In the genomic region with DNA sequence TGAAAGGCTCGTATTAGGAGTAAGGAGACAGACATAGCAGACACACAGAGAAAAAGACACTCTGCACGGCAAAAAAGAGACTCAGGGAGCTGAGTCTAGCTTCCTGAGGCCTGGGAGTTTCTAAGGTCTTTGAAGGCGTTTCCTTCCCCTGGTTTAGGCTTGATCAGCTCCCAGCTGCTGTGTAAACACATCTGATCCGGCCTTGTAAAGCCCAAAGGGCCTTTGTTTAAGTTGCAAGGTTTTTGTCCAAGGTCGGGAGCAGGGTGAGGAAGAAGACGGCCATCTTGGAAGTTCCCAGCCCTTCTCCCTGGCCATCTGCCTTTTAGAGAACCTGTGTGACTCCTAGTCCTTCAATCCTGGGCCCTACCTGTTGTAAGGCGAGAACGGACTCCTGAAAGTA, we compare ENCODE assay signal across 10 mouse cellular contexts. TPM values are rescaled to one million over a fixed set of nuclear protein-coding genes. Genes with fewer than 3 reads are reported as not detected.
DNase-seq lines count a peak whose midpoint lies in the region; ATAC-seq lines count a peak whose summit lies in the region.
"Had no signal": no experiment of that assay in that cellular context is flagged by ENCODE, and none has a peak within 500 bp of the region (broad histone marks: within the 10 kb centered on the region; RNA-seq: fewer than 3 reads in every experiment).

No protein-coding gene starts in this region.

- H3K36me3 ChIP-seq in neural tube, embryonic 11.5 days (ENCODE audit: control insufficient read depth, insufficient read depth, low read length) = no peaks in the 10 kb centered on the region
- H3K36me3 ChIP-seq in forebrain, embryonic 15.5 days = no peaks in the 10 kb centered on the region
- H3K36me3 ChIP-seq in limb, embryonic 13.5 days = no peaks in the 10 kb centered on the region
- no peaks in the 10 kb centered on the region for H3K36me3 ChIP-seq in stomach, embryonic 16.5 days (ENCODE audit: control insufficient read depth, insufficient read depth, low read length)

- WGBS in neural tube, embryonic 11.5 days = 51% methylated on average over 8 of the region's 8 CpGs
- WGBS in forebrain, embryonic 15.5 days = 58% methylated on average over 8 of the region's 8 CpGs
- WGBS in limb, embryonic 13.5 days = 37% methylated on average over 8 of the region's 8 CpGs
- WGBS in stomach, embryonic 16.5 days = 40% methylated on average over 8 of the region's 8 CpGs

- H3K9ac ChIP-seq in neural tube, embryonic 11.5 days (ENCODE audit: low read length) = no peak overlapping the region
- no peak overlapping the region for H3K9ac ChIP-seq in forebrain, embryonic 15.5 days (replicated peaks)
- H3K9ac ChIP-seq in limb, embryonic 13.5 days = no peak overlapping the region
- H3K9ac ChIP-seq in stomach, embryonic 16.5 days (ENCODE audit: low read length) = peak overlapping the region; percentile 36; the same call in 1 of the 2 replicates

- no peaks in the 10 kb centered on the region for H3K4me1 ChIP-seq in neural tube, embryonic 11.5 days (ENCODE audit: control insufficient read depth, insufficient read depth, low read length)
- no peaks in the 10 kb centered on the region for H3K4me1 ChIP-seq in forebrain, embryonic 15.5 days
- peaks cover 21% of the 10 kb centered on the region for H3K4me1 ChIP-seq in limb, embryonic 13.5 days
- peaks cover 26% of the 10 kb centered on the region for H3K4me1 ChIP-seq in stomach, embryonic 16.5 days (ENCODE audit: control insufficient read depth, insufficient read depth, low read length)

- H3K27ac ChIP-seq in neural tube, embryonic 11.5 days (ENCODE audit: low read depth, low read length) = 0 out of 2 replicates have a peak overlapping the region, but pooled peaks have one; percentile 40
- 0 out of 2 replicates have a peak overlapping the region, but pooled peaks have one; percentile 11 for H3K27ac ChIP-seq in forebrain, embryonic 15.5 days (replicated peaks)
- peak overlapping the region; percentile 22; the same call in 1 of the 2 replicates for H3K27ac ChIP-seq in limb, embryonic 13.5 days
- peak overlapping the region; percentile 89 for H3K27ac ChIP-seq in stomach, embryonic 16.5 days (ENCODE audit: low read length)

- H3K4me3 ChIP-seq in neural tube, embryonic 11.5 days (ENCODE audit: low read depth, low read length) = no peak overlapping the region
- no peak overlapping the region for H3K4me3 ChIP-seq in forebrain, embryonic 15.5 days
- H3K4me3 ChIP-seq in limb, embryonic 13.5 days = no peak overlapping the region
- H3K4me3 ChIP-seq in stomach, embryonic 16.5 days (replicated peaks; ENCODE audit: low read length) = no peak overlapping the region

- ATAC-seq in neural tube, embryonic 11.5 days (ENCODE audit: insufficient read depth, low FRiP score, low TSS enrichment) = no peak
- ATAC-seq in forebrain, embryonic 15.5 days (replicated peaks) = no peak
- no peak for ATAC-seq in limb, embryonic 13.5 days (ENCODE audit: low FRiP score, low read depth)
- peak; percentile 59; the same call in 1 of the 2 replicates for ATAC-seq in stomach, embryonic 16.5 days (ENCODE audit: insufficient read depth, low FRiP score)
- ATAC-seq in megakaryocyte progenitor cell, adult 5-6 weeks (replicated peaks; ENCODE audit: poor library complexity) = no peak

- no peaks in the 10 kb centered on the region for H3K27me3 ChIP-seq in neural tube, embryonic 11.5 days (ENCODE audit: control insufficient read depth, insufficient read depth, low read length)
- H3K27me3 ChIP-seq in forebrain, embryonic 15.5 days = no peaks in the 10 kb centered on the region
- H3K27me3 ChIP-seq in limb, embryonic 13.5 days = no peaks in the 10 kb centered on the region
- H3K27me3 ChIP-seq in stomach, embryonic 16.5 days (ENCODE audit: control insufficient read depth, insufficient read depth, low read length) = no peaks in the 10 kb centered on the region

- no peak overlapping the region for H3K4me2 ChIP-seq in neural tube, embryonic 11.5 days (ENCODE audit: low read depth)
- H3K4me2 ChIP-seq in forebrain, embryonic 15.5 days (replicated peaks) = no peak overlapping the region
- no peak overlapping the region for H3K4me2 ChIP-seq in limb, embryonic 13.5 days (replicated peaks)
- no peak overlapping the region for H3K4me2 ChIP-seq in stomach, embryonic 16.5 days (ENCODE audit: low read depth, low read length)

- no peaks in the 10 kb centered on the region for H3K9me3 ChIP-seq in neural tube, embryonic 11.5 days (ENCODE audit: control insufficient read depth, low read length)
- no peaks in the 10 kb centered on the region for H3K9me3 ChIP-seq in forebrain, embryonic 15.5 days
- peaks cover 3% of the 10 kb centered on the region; the same call in 1 of the 2 replicates for H3K9me3 ChIP-seq in limb, embryonic 13.5 days
- peaks cover 3% of the 10 kb centered on the region for H3K9me3 ChIP-seq in stomach, embryonic 16.5 days (replicated peaks; ENCODE audit: control insufficient read depth, low read length)

- DNase-seq in neural tube, embryonic 11.5 days (ENCODE audit: low spot score) = peak; percentile 27
- DNase-seq in neural tube, embryonic 10.5 days (ENCODE audit: extremely low spot score, low spot score) = no peak
- no peak for DNase-seq in retina, postnatal 1 day
- no peak for DNase-seq in MN1 (ENCODE audit: low spot score)
- DNase-seq: gastrocnemius, postnatal 10 days; thymus, postnatal 25 days had no signal

RNA-seq across cellular contexts. Expression of a gene that starts 25.2 kb away (rescaled TPM):
- 13.1 and 13.2 TPM in 2 replicates for polyA plus RNA-seq in neural tube, embryonic 11.5 days (2014; fragmentation: Nextera tagmentation; extraction: Ambion mirVana)
- polyA plus RNA-seq in forebrain, embryonic 15.5 days (2015; fragmentation: Nextera tagmentation; extraction: Ambion mirVana) = 5.7 and 6.1 TPM in 2 replicates
- polyA plus RNA-seq in limb, embryonic 13.5 days (2015; fragmentation: Nextera tagmentation; extraction: Ambion mirVana) = 10.4 and 10.9 TPM in 2 replicates
- polyA plus RNA-seq in stomach, embryonic 16.5 days (2015; fragmentation: Nextera tagmentation; extraction: Ambion mirVana) = 11.4 and 12.8 TPM in 2 replicates
- 1.9 and 2.9 TPM in 2 replicates for total RNA-seq in megakaryocyte progenitor cell, adult 5-6 weeks (2015)
- 1.9 and 2.2 TPM in 2 replicates for total RNA-seq in megakaryocyte progenitor cell, adult 5-6 weeks (2017)

RNA-seq across cellular contexts. Expression of a gene that starts 58.7 kb away (rescaled TPM):
- 28.1 and 33.5 TPM in 2 replicates for polyA plus RNA-seq in neural tube, embryonic 11.5 days (2014; fragmentation: Nextera tagmentation; extraction: Ambion mirVana)
- 46.4 and 48.2 TPM in 2 replicates for polyA plus RNA-seq in forebrain, embryonic 15.5 days (2015; fragmentation: Nextera tagmentation; extraction: Ambion mirVana)
- polyA plus RNA-seq in limb, embryonic 13.5 days (2015; fragmentation: Nextera tagmentation; extraction: Ambion mirVana) = 22.8 and 22.9 TPM in 2 replicates
- polyA plus RNA-seq in stomach, embryonic 16.5 days (2015; fragmentation: Nextera tagmentation; extraction: Ambion mirVana) = 15.4 and 16.9 TPM in 2 replicates
- total RNA-seq in megakaryocyte progenitor cell, adult 5-6 weeks (2015) = 5.2 and 6.4 TPM in 2 replicates
- total RNA-seq in megakaryocyte progenitor cell, adult 5-6 weeks (2017) = 10.7 and 11.5 TPM in 2 replicates

RNA-seq across cellular contexts. Expression of a gene that starts 59.6 kb away (rescaled TPM):
- polyA plus RNA-seq in neural tube, embryonic 11.5 days (2014; fragmentation: Nextera tagmentation; extraction: Ambion mirVana) = 5.5 and 6.9 TPM in 2 replicates
- 6.3 and 7.0 TPM in 2 replicates for polyA plus RNA-seq in forebrain, embryonic 15.5 days (2015; fragmentation: Nextera tagmentation; extraction: Ambion mirVana)
- 5.7 and 5.9 TPM in 2 replicates for polyA plus RNA-seq in limb, embryonic 13.5 days (2015; fragmentation: Nextera tagmentation; extraction: Ambion mirVana)
- 5.1 and 5.7 TPM in 2 replicates for polyA plus RNA-seq in stomach, embryonic 16.5 days (2015; fragmentation: Nextera tagmentation; extraction: Ambion mirVana)
- 1.5 and 1.9 TPM in 2 replicates for total RNA-seq in megakaryocyte progenitor cell, adult 5-6 weeks (2015)
- total RNA-seq in megakaryocyte progenitor cell, adult 5-6 weeks (2017) = 3.5 TPM in 2 replicates

Comparison
In these comparisons a context has a peak if more than half of its experiments do, and no peak if none do; other contexts are left out.
1. H3K27ac ChIP-seq: peak in every context shown above with its lines; median percentile 89 in stomach, embryonic 16.5 days; 40 in neural tube, embryonic 11.5 days; 22 in limb, embryonic 13.5 days; 11 in forebrain, embryonic 15.5 days.